Mouse (Mus musculus): Measurements from ENCODE around the gene Pex26. TPM values are rescaled to one million over a fixed set of nuclear protein-coding genes. Genes with fewer than 3 reads are reported as not detected.

The Pex26 gene
- polyA plus RNA-seq, 1 experiment from 2014 or later = 6.4 TPM

- Histone ChIP-seq H3K36me3 (ENCODE audit: control insufficient read depth, insufficient read depth, low read length) (no peaks in the 10 kb centered on the region), H3K4me1 (replicated peaks; ENCODE audit: control insufficient read depth, insufficient read depth, low read length) (peaks cover 2% of the 10 kb centered on the region; the same call in 1 of the 2 replicates), H3K4me3 (ENCODE audit: low read depth, low read length) (no peak overlapping the region), H3K27ac (ENCODE audit: low read depth, low read length) (no peak overlapping the region), H3K9ac (ENCODE audit: low read depth, low read length) (no peak overlapping the region), H3K4me2 (replicated peaks; ENCODE audit: low read depth, low read length) (no peak overlapping the region), H3K27me3 (ENCODE audit: control insufficient read depth, insufficient read depth, low read length) (no peaks in the 10 kb centered on the region), H3K9me3 (ENCODE audit: control insufficient read depth, low read length) (no peaks in the 10 kb centered on the region)
- ATAC-seq (ENCODE audit: low FRiP score) = no peak
- no peak for DNase-seq (ENCODE audit: low spot score)
- 94% methylated on average over 6 of the region's 6 CpGs for WGBS
Measured at GRCm38 (mm10) chr6:121174761-121175160, 8.7 kb upstream of the Pex26 start.

DNA sequence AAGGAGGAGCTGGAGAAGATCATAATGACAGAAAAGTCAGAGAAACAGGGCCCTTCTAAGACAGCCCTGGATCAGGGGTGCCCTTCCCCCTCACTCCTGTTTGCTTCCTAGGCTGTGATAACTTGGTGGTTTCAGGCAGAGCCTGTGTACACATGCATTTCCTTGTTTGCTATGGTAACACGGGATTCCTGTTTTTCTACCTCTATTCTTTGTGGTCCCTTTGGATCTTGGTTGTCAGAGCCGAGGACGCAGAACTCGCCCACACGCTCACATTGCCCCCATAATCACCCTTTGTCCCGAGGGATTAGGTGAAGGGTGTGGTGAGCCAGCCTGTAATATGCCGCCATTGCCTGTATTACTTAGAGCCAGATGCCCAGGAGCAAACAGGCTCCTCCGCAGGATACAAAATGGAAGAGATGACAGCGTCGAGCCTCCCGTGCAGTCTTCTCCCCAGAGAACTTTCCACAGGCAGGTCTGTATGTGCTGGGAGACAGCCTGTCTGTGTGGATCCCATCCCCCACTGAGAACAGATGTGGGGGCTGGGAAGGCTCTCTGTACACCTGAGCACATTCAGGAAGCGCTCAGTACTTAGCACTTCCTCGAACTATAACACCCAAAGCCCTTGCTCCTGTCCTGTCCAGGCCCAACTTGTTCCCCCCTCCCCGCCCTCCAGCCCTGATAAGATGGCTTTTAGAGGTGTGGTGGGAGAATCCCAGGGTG lies 7.3 kb upstream of the Pex26 start:
- H3K4me1 ChIP-seq (replicated peaks; ENCODE audit: control insufficient read depth, insufficient read depth, low read length) = peaks cover 2% of the 10 kb centered on the region; the same call in 1 of the 2 replicates
- no peak overlapping the region for H3K9ac ChIP-seq (ENCODE audit: low read depth, low read length)
- H3K4me3 ChIP-seq (ENCODE audit: low read depth, low read length) = no peak overlapping the region
- H3K4me2 ChIP-seq (replicated peaks; ENCODE audit: low read depth, low read length) = no peak overlapping the region
- H3K36me3 ChIP-seq (ENCODE audit: control insufficient read depth, insufficient read depth, low read length) = no peaks in the 10 kb centered on the region
- no peaks in the 10 kb centered on the region for H3K9me3 ChIP-seq (ENCODE audit: control insufficient read depth, low read length)
- ATAC-seq (ENCODE audit: low FRiP score) (no peak), DNase-seq (ENCODE audit: low spot score) (no peak)
- WGBS = 62% methylated on average over 14 of the region's 14 CpGs
- H3K27ac ChIP-seq (ENCODE audit: low read depth, low read length) = no peak overlapping the region
- H3K27me3 ChIP-seq (ENCODE audit: control insufficient read depth, insufficient read depth, low read length) = no peaks in the 10 kb centered on the region

DNA sequence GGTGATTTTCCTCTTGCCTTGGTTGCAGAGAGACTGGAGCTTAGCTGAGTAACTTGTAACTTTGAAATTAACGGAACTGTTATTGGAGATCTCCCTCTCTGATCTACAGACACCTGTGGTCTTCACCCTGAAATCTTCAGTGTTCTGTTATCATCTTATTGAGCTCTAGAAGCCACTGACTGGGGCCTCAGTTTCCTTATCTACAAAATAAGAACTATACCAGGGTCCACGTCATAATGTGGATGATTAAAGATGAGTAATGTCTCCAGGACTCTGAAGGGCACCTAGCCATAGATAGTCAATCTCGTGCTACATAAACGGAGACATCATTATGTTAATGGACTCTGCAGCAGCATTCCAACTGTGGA lies 6.8 kb upstream of the Pex26 start:
- 82% methylated on average over 4 of the region's 4 CpGs for WGBS
- Histone ChIP-seq H3K4me2 (replicated peaks; ENCODE audit: low read depth, low read length) (no peak overlapping the region), H3K9ac (ENCODE audit: low read depth, low read length) (no peak overlapping the region), H3K27ac (ENCODE audit: low read depth, low read length) (no peak overlapping the region), H3K4me3 (ENCODE audit: low read depth, low read length) (no peak overlapping the region), H3K36me3 (ENCODE audit: control insufficient read depth, insufficient read depth, low read length) (no peaks in the 10 kb centered on the region), H3K9me3 (ENCODE audit: control insufficient read depth, low read length) (no peaks in the 10 kb centered on the region), H3K4me1 (replicated peaks; ENCODE audit: control insufficient read depth, insufficient read depth, low read length) (peaks cover 2% of the 10 kb centered on the region; the same call in 1 of the 2 replicates), H3K27me3 (ENCODE audit: control insufficient read depth, insufficient read depth, low read length) (no peaks in the 10 kb centered on the region)
- DNase-seq (ENCODE audit: low spot score) (no peak), ATAC-seq (ENCODE audit: low FRiP score) (no peak)

DNA sequence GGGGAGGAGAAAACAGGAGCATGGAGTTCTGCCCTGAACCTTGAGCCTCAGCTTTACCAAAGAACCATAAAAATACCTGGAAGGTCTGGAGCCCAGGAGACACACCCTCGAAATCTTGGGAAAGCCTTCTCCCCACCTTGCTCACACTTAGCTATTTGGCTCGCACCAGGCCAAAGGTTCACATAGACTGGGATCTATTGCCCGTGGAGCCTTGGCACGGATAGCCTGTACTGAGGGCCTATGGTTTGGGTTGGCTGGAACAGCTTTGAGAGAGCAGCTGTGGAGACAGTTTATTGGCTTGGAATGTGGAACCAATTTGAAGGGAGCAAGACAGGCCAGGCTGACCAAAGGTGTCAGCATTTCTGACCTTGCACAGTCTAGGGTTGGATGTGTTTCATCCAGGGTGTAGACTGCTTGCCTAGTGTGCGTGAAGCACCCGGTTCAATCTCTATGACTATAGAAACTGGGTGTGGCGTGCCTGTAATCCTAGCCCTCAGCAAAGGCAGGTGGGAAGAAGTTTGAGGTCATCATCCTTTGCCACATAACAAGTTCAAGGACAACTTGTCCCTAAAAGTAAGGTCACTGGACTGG lies 6.3 kb upstream of the Pex26 start:
- ATAC-seq (ENCODE audit: low FRiP score) = no peak
- peaks cover 2% of the 10 kb centered on the region; the same call in 1 of the 2 replicates for H3K4me1 ChIP-seq (replicated peaks; ENCODE audit: control insufficient read depth, insufficient read depth, low read length)

DNA sequence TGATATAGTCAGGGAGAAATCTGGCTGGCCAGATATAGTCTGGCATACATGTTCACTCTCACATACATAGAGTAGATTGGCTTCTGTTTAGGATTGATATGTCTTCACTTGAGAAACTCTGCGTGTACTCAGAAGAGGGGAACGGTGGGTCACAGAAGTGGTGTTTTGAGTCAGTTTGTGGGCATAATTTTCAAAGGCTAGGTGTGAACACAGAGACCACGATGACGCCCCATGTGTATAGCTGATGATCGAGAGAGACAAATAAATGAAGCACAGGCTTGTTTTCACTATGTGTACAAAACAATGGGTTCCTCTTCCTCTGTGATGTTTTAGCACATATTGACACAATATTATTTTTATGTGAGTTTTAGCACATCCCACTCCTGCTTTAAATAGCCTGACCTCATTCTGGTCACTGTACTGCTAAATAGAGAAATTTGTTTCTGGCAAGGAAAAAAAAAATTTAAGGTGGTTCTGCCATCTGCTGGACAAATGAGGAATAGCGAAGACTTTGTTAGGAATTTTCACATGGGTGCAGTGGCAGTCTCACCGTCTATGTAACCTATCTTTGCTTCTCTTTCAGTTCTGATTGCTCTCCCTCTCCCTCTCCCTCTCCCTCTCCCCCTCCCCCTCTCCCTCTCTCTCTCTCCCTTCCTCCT lies 4.6 kb upstream of the Pex26 start:
- H3K27me3 ChIP-seq (ENCODE audit: control insufficient read depth, insufficient read depth, low read length) = no peaks in the 10 kb centered on the region
- no peak overlapping the region for H3K4me2 ChIP-seq (replicated peaks; ENCODE audit: low read depth, low read length)
- H3K4me3 ChIP-seq (ENCODE audit: low read depth, low read length) = no peak overlapping the region
- ATAC-seq (ENCODE audit: low FRiP score) (no peak), DNase-seq (ENCODE audit: low spot score) (peak; percentile 83)
- peaks cover 2% of the 10 kb centered on the region; the same call in 1 of the 2 replicates for H3K4me1 ChIP-seq (replicated peaks; ENCODE audit: control insufficient read depth, insufficient read depth, low read length)
- H3K27ac ChIP-seq (ENCODE audit: low read depth, low read length) = no peak overlapping the region
- no peaks in the 10 kb centered on the region for H3K9me3 ChIP-seq (ENCODE audit: control insufficient read depth, low read length)
- H3K36me3 ChIP-seq (ENCODE audit: control insufficient read depth, insufficient read depth, low read length) = no peaks in the 10 kb centered on the region
- 62% methylated on average over 7 of the region's 7 CpGs for WGBS
- H3K9ac ChIP-seq (ENCODE audit: low read depth, low read length) = no peak overlapping the region

More for the DNA sequence above, 6.3 kb upstream of the Pex26 start:
- no peak for DNase-seq (ENCODE audit: low spot score)
- Histone ChIP-seq H3K9ac (ENCODE audit: low read depth, low read length) (no peak overlapping the region), H3K27ac (ENCODE audit: low read depth, low read length) (no peak overlapping the region), H3K4me2 (replicated peaks; ENCODE audit: low read depth, low read length) (no peak overlapping the region), H3K36me3 (ENCODE audit: control insufficient read depth, insufficient read depth, low read length) (no peaks in the 10 kb centered on the region), H3K27me3 (ENCODE audit: control insufficient read depth, insufficient read depth, low read length) (no peaks in the 10 kb centered on the region), H3K4me3 (ENCODE audit: low read depth, low read length) (no peak overlapping the region), H3K9me3 (ENCODE audit: control insufficient read depth, low read length) (no peaks in the 10 kb centered on the region)
- 93% methylated on average over 7 of the region's 7 CpGs for WGBS

DNA sequence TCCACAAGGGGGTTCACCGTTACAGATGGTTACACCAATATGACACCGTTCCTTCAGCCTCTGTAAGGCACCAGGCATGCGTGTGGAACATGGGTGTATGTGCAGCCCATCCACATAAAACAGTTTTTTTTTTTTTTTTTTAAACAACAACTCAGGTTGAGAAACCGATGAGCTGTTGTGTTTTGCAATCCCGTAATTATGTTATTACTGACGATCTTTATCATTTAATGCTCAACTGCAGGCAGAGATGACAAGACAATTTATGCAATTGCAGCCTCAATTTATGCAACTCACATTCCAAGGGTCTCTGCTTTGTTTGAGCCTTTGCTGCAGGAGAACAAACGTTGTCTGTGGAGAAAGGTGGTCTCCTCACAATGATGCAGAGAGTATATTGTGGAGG lies 3.6 kb upstream of the Pex26 start:
- ATAC-seq (ENCODE audit: low FRiP score) = no peak
- no peak overlapping the region for H3K27ac ChIP-seq (ENCODE audit: low read depth, low read length)
- WGBS = 76% methylated on average over 7 of the region's 7 CpGs

DNA sequence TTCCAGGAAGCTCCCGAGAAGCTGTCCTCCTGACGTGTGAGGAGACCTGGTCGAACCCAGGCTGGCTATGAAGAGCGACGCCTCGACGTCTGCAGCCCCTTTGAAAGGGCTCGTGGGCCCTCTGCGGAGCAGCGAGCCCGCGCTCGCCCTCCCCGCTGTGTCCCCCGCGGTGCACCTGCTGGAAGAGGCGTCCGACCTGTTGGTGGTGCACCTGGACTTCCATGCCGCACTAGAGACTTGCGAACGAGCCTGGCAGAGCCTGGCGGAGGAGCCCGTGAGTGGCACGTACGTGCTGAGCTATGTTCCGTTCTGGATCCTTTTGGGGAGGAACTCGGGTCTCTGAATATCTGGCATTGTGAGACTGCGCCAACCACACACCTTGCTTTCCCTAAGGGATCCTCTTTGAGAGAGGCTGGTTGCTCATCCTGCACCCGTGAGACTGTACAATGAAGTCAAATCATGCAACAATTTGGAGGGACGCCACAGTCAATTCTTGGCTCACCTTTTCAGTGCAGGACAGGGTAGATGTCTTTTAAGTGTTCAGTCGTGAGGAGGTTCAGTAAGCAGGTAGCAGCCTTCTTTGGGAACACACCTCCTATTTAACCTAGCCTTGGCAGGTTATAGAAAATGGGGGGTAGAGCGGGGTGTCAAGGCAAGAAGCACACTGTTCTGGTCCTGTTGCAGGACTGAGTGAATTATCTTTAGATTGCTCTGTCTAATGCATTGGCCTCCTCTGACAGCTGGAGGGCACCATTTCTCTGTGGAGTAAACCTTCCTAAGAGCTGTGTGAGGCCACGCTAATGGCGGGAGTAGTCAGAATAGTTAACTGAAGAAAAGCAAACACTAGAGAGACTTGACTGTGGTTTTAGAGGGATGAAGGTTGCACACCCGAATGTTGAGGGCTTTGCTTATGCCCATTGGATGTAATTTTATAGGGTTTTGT lies 1.0 kb downstream of the Pex26 start:
- H3K4me1 ChIP-seq (replicated peaks; ENCODE audit: control insufficient read depth, insufficient read depth, low read length) = no peaks in the 10 kb centered on the region; the same call in 1 of the 2 replicates
- ATAC-seq (ENCODE audit: low FRiP score) (peak; percentile 75), DNase-seq (ENCODE audit: low spot score) (peak; percentile 57)
- H3K4me2 ChIP-seq (replicated peaks; ENCODE audit: low read depth, low read length) = peak overlapping the region; percentile 93
- no peaks in the 10 kb centered on the region for H3K36me3 ChIP-seq (ENCODE audit: control insufficient read depth, insufficient read depth, low read length)
- peak overlapping the region; percentile 53 for H3K4me3 ChIP-seq (ENCODE audit: low read depth, low read length)
- no peaks in the 10 kb centered on the region for H3K9me3 ChIP-seq (ENCODE audit: control insufficient read depth, low read length)
- H3K9ac ChIP-seq (ENCODE audit: low read depth, low read length) = peak overlapping the region; percentile 54
- no peaks in the 10 kb centered on the region for H3K27me3 ChIP-seq (ENCODE audit: control insufficient read depth, insufficient read depth, low read length)
- WGBS = 4% methylated on average over 35 of the region's 35 CpGs
- no peak overlapping the region for H3K27ac ChIP-seq (ENCODE audit: low read depth, low read length)

More for the DNA sequence above, 3.6 kb upstream of the Pex26 start:
- H3K4me3 ChIP-seq (ENCODE audit: low read depth, low read length) = no peak overlapping the region
- no peak overlapping the region for H3K4me2 ChIP-seq (replicated peaks; ENCODE audit: low read depth, low read length)
- no peaks in the 10 kb centered on the region for H3K36me3 ChIP-seq (ENCODE audit: control insufficient read depth, insufficient read depth, low read length)
- no peak overlapping the region for H3K9ac ChIP-seq (ENCODE audit: low read depth, low read length)
- no peak for DNase-seq (ENCODE audit: low spot score)
- no peaks in the 10 kb centered on the region for H3K9me3 ChIP-seq (ENCODE audit: control insufficient read depth, low read length)
- H3K27me3 ChIP-seq (ENCODE audit: control insufficient read depth, insufficient read depth, low read length) = no peaks in the 10 kb centered on the region
- H3K4me1 ChIP-seq (replicated peaks; ENCODE audit: control insufficient read depth, insufficient read depth, low read length) = peaks cover 2% of the 10 kb centered on the region; the same call in 1 of the 2 replicates

DNA sequence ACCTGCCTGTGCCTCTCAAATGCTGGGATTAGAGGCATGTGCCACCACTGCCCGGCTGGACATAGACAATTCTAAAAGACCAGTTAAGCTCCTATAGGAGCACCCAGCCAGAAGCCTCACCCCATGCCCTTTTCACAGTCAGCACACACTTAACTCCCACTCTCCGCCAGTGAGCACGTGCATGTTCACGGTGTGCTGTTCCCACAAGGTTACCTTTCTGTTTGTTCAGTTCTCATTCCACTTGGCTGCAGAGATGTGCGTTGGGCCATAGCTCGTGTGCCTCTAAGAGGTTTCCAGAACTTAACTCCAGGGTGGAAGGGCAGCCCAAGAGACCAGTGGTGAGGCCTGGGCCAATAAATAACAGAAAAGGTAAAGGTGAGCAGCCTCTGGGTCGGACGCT lies 1.8 kb downstream of the Pex26 start:
- peak overlapping the region; percentile 93; the same call in 1 of the 2 replicates for H3K4me2 ChIP-seq (replicated peaks; ENCODE audit: low read depth, low read length)
- DNase-seq (ENCODE audit: low spot score) (no peak), ATAC-seq (ENCODE audit: low FRiP score) (no peak)
- no peaks in the 10 kb centered on the region for H3K27me3 ChIP-seq (ENCODE audit: control insufficient read depth, insufficient read depth, low read length)
- 91% methylated on average over 8 of the region's 8 CpGs for WGBS
- H3K9ac ChIP-seq (ENCODE audit: low read depth, low read length) = no peak overlapping the region
- no peaks in the 10 kb centered on the region; the same call in 1 of the 2 replicates for H3K4me1 ChIP-seq (replicated peaks; ENCODE audit: control insufficient read depth, insufficient read depth, low read length)
- no peaks in the 10 kb centered on the region for H3K36me3 ChIP-seq (ENCODE audit: control insufficient read depth, insufficient read depth, low read length)
- no peak overlapping the region for H3K27ac ChIP-seq (ENCODE audit: low read depth, low read length)
- H3K4me3 ChIP-seq (ENCODE audit: low read depth, low read length) = no peak overlapping the region
- H3K9me3 ChIP-seq (ENCODE audit: control insufficient read depth, low read length) = no peaks in the 10 kb centered on the region
